ENCODE assay signal across 10 mouse cellular contexts in the genomic region with DNA sequence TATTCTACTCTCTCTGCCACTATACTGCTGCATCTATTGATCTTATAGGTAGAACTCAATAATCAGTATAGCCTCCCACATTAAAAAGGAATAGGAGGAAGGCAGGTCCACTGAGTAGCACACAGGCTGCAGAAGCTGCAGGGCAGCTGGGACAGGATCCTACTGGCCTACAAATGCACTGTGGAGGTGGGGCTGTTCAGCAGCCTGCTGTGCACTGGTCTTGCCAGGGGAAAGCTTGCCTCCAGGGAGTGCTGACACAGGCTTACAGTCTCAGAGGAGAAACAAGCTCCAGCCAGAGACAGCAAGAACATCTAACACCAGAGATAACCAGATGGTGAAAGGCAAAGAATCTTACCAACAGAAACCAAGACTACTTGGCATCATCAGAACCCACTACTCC.
DNase-seq lines count a peak whose midpoint lies in the region; ATAC-seq and TF ChIP-seq lines count a peak whose summit lies in the region.
"Had no signal": no experiment of that assay in that cellular context is flagged by ENCODE, and none has a peak within 500 bp of the region (broad histone marks: within the 10 kb centered on the region; RNA-seq: fewer than 3 reads in every experiment).

No protein-coding gene starts in this region.

- peak; percentile 10 to 12 for DNase-seq in cerebellum, adult 18-20 months
- no peak for DNase-seq in cerebellum, adult 11 months
- DNase-seq in hindbrain, postnatal 0 days (ENCODE audit: low spot score) = peak; percentile 26
- DNase-seq in hindbrain, embryonic 10.5 days (ENCODE audit: low spot score) = no peak
- DNase-seq in brain, embryonic 14.5 days (ENCODE audit: low read depth) = peak; percentile 27
- no peak for DNase-seq in c-Kit-positive CD71-positive TER-119-positive erythroid progenitor cells, embryonic 14.5 days (ENCODE audit: low spot score)

- no peaks in the 10 kb centered on the region for H3K36me3 ChIP-seq in hindbrain, postnatal 0 days (ENCODE audit: insufficient read depth, low read length)
- H3K36me3 ChIP-seq in hindbrain, embryonic 10.5 days = no peaks in the 10 kb centered on the region
- H3K36me3 ChIP-seq in kidney, embryonic 15.5 days = no peaks in the 10 kb centered on the region
- H3K36me3 ChIP-seq in intestine, embryonic 16.5 days (ENCODE audit: control insufficient read depth, insufficient read depth, low read length) = no peaks in the 10 kb centered on the region
- H3K36me3 ChIP-seq: neural tube, embryonic 12.5 days had no signal

- H3K4me1 ChIP-seq in hindbrain, postnatal 0 days (ENCODE audit: insufficient read depth, low read length) = no peaks in the 10 kb centered on the region
- peaks cover 4% of the 10 kb centered on the region; the same call in 1 of the 2 replicates for H3K4me1 ChIP-seq in hindbrain, embryonic 10.5 days (replicated peaks)
- peaks cover under 1% of the 10 kb centered on the region for H3K4me1 ChIP-seq in kidney, embryonic 15.5 days
- H3K4me1 ChIP-seq in intestine, embryonic 16.5 days (ENCODE audit: control insufficient read depth, insufficient read depth, low read length) = no peaks in the 10 kb centered on the region
- H3K4me1 ChIP-seq: neural tube, embryonic 12.5 days had no signal

- no peak for TF ChIP-seq POLR2A in brain, embryonic 14.5 days (IDR thresholded peaks at IDR 0.05; ENCODE audit: borderline replicate concordance, extremely low read depth, insufficient read depth, insufficient read length, poor library complexity, severe bottlenecking)

- no peaks in the 10 kb centered on the region for H3K27me3 ChIP-seq in hindbrain, postnatal 0 days (ENCODE audit: insufficient read depth, low read length)
- no peaks in the 10 kb centered on the region for H3K27me3 ChIP-seq in hindbrain, embryonic 10.5 days (ENCODE audit: insufficient read depth, poor library complexity, severe bottlenecking)
- no peaks in the 10 kb centered on the region for H3K27me3 ChIP-seq in kidney, embryonic 15.5 days
- H3K27me3 ChIP-seq in intestine, embryonic 16.5 days (replicated peaks; ENCODE audit: control insufficient read depth, insufficient read depth, low read length) = no peaks in the 10 kb centered on the region
- H3K27me3 ChIP-seq: neural tube, embryonic 12.5 days had no signal

- no peak overlapping the region for H3K4me2 ChIP-seq in hindbrain, postnatal 0 days (ENCODE audit: low read depth, low read length)
- H3K4me2 ChIP-seq in kidney, embryonic 15.5 days = no peak overlapping the region
- no peak overlapping the region for H3K4me2 ChIP-seq in intestine, embryonic 16.5 days (ENCODE audit: low read depth, low read length)
- H3K4me2 ChIP-seq: neural tube, embryonic 12.5 days had no signal

- H3K4me3 ChIP-seq in hindbrain, postnatal 0 days (ENCODE audit: low read length) = no peak overlapping the region
- H3K4me3 ChIP-seq in hindbrain, embryonic 10.5 days = no peak overlapping the region
- H3K4me3 ChIP-seq in kidney, embryonic 15.5 days (replicated peaks) = no peak overlapping the region
- H3K4me3 ChIP-seq in intestine, embryonic 16.5 days (ENCODE audit: low read length) = no peak overlapping the region
- H3K4me3 ChIP-seq: layer of hippocampus, adult 2 months; neural tube, embryonic 12.5 days had no signal

- no peaks in the 10 kb centered on the region for H3K9me3 ChIP-seq in hindbrain, postnatal 0 days (ENCODE audit: low read length)
- H3K9me3 ChIP-seq in hindbrain, embryonic 10.5 days = no peaks in the 10 kb centered on the region
- H3K9me3 ChIP-seq in kidney, embryonic 15.5 days (replicated peaks) = no peaks in the 10 kb centered on the region
- H3K9me3 ChIP-seq in intestine, embryonic 16.5 days (ENCODE audit: control insufficient read depth, low read length) = no peaks in the 10 kb centered on the region
- H3K9me3 ChIP-seq: neural tube, embryonic 12.5 days had no signal

- TF ChIP-seq CTCF in hindbrain, postnatal 0 days (IDR thresholded peaks at IDR 0.05; ENCODE audit: low read depth) = no peak
- no peak for TF ChIP-seq CTCF in brain, embryonic 14.5 days (IDR thresholded peaks at IDR 0.05; ENCODE audit: borderline replicate concordance, extremely low read depth, insufficient read depth, insufficient read length)

- H3K27ac ChIP-seq in hindbrain, postnatal 0 days = no peak overlapping the region
- no peak overlapping the region for H3K27ac ChIP-seq in hindbrain, embryonic 10.5 days
- H3K27ac ChIP-seq in kidney, embryonic 15.5 days = no peak overlapping the region
- no peak overlapping the region for H3K27ac ChIP-seq in intestine, embryonic 16.5 days (ENCODE audit: low read length)
- H3K27ac ChIP-seq: layer of hippocampus, adult 2 months; neural tube, embryonic 12.5 days had no signal

- ATAC-seq in hindbrain, postnatal 0 days = peak; percentile 70; the same call in 1 of the 2 replicates
- ATAC-seq in kidney, embryonic 15.5 days (replicated peaks; ENCODE audit: low FRiP score) = peak; percentile 67; the same call in 1 of the 2 replicates
- no peak for ATAC-seq in intestine, embryonic 16.5 days

- no peak overlapping the region for H3K9ac ChIP-seq in hindbrain, postnatal 0 days (replicated peaks; ENCODE audit: low read length)
- H3K9ac ChIP-seq in kidney, embryonic 15.5 days = no peak overlapping the region
- no peak overlapping the region for H3K9ac ChIP-seq in intestine, embryonic 16.5 days (ENCODE audit: low read depth, low read length)
- H3K9ac ChIP-seq: neural tube, embryonic 12.5 days had no signal

Comparison
In these comparisons a context has a peak if more than half of its experiments do, and no peak if none do; other contexts are left out.
1. DNase-seq: peak in cerebellum, adult 18-20 months (2 of 2), hindbrain, postnatal 0 days (single experiment) and brain, embryonic 14.5 days (single experiment); none in cerebellum, adult 11 months (single experiment), hindbrain, embryonic 10.5 days (single experiment) and c-Kit-positive CD71-positive TER-119-positive erythroid progenitor cells, embryonic 14.5 days (single experiment).